In the genomic region with DNA sequence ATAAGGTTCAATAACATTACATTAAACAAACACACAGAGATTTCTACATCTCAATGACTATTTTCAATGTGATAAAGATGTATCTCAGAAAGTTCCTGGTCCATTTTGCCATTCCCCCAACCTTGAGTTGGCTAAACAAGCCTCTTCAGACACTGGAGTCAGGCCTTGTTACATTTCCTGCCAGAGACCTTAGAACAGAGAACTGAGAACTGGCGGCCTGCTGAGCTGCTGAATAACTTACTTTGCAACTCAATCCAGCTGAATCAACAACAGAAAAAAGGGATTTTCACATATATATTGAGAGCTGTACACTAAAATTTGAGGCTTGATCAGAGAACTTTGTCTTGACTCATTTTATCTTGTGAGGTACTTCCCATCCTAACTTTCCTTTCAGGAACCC, we compare ENCODE assay signal across 20 mouse cellular contexts. TPM values are rescaled to one million over a fixed set of nuclear protein-coding genes. Genes with fewer than 3 reads are reported as not detected.
"Had no signal": no experiment of that assay in that cellular context is flagged by ENCODE, and none has a peak within 500 bp of the region (broad histone marks: within the 10 kb centered on the region; RNA-seq: fewer than 3 reads in every experiment).

No protein-coding gene starts in this region.

- H3K4me2 ChIP-seq: limb, embryonic 13.5 days; liver, embryonic 12.5 days; liver, embryonic 15.5 days; lung, embryonic 15.5 days; midbrain, embryonic 11.5 days had no signal

- H3K36me3 ChIP-seq: limb, embryonic 10.5 days; limb, embryonic 13.5 days; liver, embryonic 12.5 days; liver, embryonic 15.5 days; lung, embryonic 15.5 days had no signal

- H3K9ac ChIP-seq: limb, embryonic 13.5 days; liver, embryonic 12.5 days; liver, embryonic 15.5 days; lung, embryonic 15.5 days had no signal

- H3K4me1 ChIP-seq: limb, embryonic 10.5 days; limb, embryonic 13.5 days; liver, embryonic 12.5 days; liver, embryonic 15.5 days; lung, embryonic 15.5 days; megakaryocyte, embryonic 14.5 days had no signal

- H3K27me3 ChIP-seq: limb, embryonic 13.5 days; liver, embryonic 12.5 days; liver, embryonic 15.5 days; lung, embryonic 15.5 days; megakaryocyte, embryonic 14.5 days had no signal

- H3K4me3 ChIP-seq: layer of hippocampus, adult 2 months; limb, embryonic 10.5 days; limb, embryonic 13.5 days; liver, embryonic 12.5 days; liver, embryonic 15.5 days; lung, embryonic 15.5 days; megakaryocyte, embryonic 14.5 days had no signal

- H3K9me3 ChIP-seq: limb, embryonic 10.5 days; limb, embryonic 13.5 days; liver, embryonic 12.5 days; liver, embryonic 15.5 days; lung, embryonic 15.5 days; megakaryocyte, embryonic 14.5 days had no signal

- DNase-seq: kidney, postnatal 25 days; layer of hippocampus, adult 9-11 months; liver; lung, adult 18-20 months; lung, postnatal 10 days; lung, postnatal 36 days; midbrain, embryonic 14.5 days; thymus, adult 18-20 months; thymus, postnatal 36 days had no signal

- ATAC-seq: liver, embryonic 12.5 days had no signal

- H3K27ac ChIP-seq: kidney, postnatal 0 days; layer of hippocampus, adult 2 months; limb, embryonic 10.5 days; limb, embryonic 13.5 days; liver, embryonic 12.5 days; liver, embryonic 15.5 days; lung, embryonic 15.5 days had no signal

RNA-seq across cellular contexts. Expression of gene Cntn5, which starts 24.8 kb away (rescaled TPM):
- polyA plus RNA-seq: liver, embryonic 12.5 days; liver, embryonic 15.5 days; small intestine, adult 2 months; spleen, adult 2 months had no signal
